Mouse (Mus musculus): ENCODE results near the gene Srpk1.

GRCm38 (mm10) chr17:28659564-28659963 is 37.1 kb upstream of the Srpk1 start:
- TF ChIP-seq CTCF (IDR thresholded peaks at IDR 0.05; ENCODE audit: control insufficient read depth, insufficient read depth, insufficient replicate concordance, low read depth, low read length) (no peak), POLR2A (IDR thresholded peaks at IDR 0.05; ENCODE audit: control insufficient read depth, low read depth, low read length) (no peak)

Data from testis, adult 2 months (tissue).